Mouse (Mus musculus) gastrocnemius, adult 18-20 months (tissue): ENCODE measurements around the gene Cftr. TPM values are rescaled to one million over a fixed set of nuclear protein-coding genes. Genes with fewer than 3 reads are reported as not detected.

Experiments used
- DNase-seq: peaks from one replicate; pipeline ENCODE4 v3.0.0; 2021; ENCODE audit warnings: low spot score
- total RNA-seq, 2 experiments: library from RNA; stranded (reverse); gene quantifications; 2 replicates each; pipeline ENCODE4 v1.2.3; 2021

Cftr gene
- total RNA-seq, 2 experiments from 2014 or later: not detected

GRCm38 (mm10) chr6:18314365-18314943 lies 144.0 kb downstream of the Cftr start:
- no peak for DNase-seq

- no peak for DNase-seq
Observed at GRCm38 (mm10) chr6:18322950-18323349, 152.5 kb downstream of the Cftr start.

GRCm38 (mm10) chr6:18335393-18335792 lies 164.9 kb downstream of the Cftr start:
- no peak for DNase-seq

GRCm38 (mm10) chr6:18338307-18338706 lies 167.8 kb downstream of the Cftr start:
- DNase-seq: no peak

- no peak for DNase-seq
Observed at GRCm38 (mm10) chr6:18344272-18344671, 173.8 kb downstream of the Cftr start.

GRCm38 (mm10) chr6:18349153-18349858 lies 178.8 kb downstream of the Cftr start:
- no peak for DNase-seq

GRCm38 (mm10) chr6:18360154-18360553 lies 189.7 kb downstream of the Cftr start:
- no peak for DNase-seq

GRCm38 (mm10) chr6:18360955-18361354 lies 190.5 kb downstream of the Cftr start:
- no peak for DNase-seq

GRCm38 (mm10) chr6:18362232-18362631 lies 191.7 kb downstream of the Cftr start:
- DNase-seq: no peak

- DNase-seq: no peak
Observed at GRCm38 (mm10) chr6:18369054-18369453, 198.6 kb downstream of the Cftr start.

- DNase-seq: no peak
Observed at GRCm38 (mm10) chr6:18369723-18370122, 199.2 kb downstream of the Cftr start.

Other genes with a start within 250 kb of the Cftr start
- under 1 TPM; 0.23 to 0.36 TPM for gene Wnt2, start 140.1 kb upstream of the Cftr start, total RNA-seq
- gene Asz1, start 61.6 kb upstream of the Cftr start, total RNA-seq: not detected